Mouse (Mus musculus) spleen, postnatal 10 days (tissue): ENCODE results near the gene Trhr2.

Experiments
- DNase-seq, 2 experiments: peaks; one replicate each; pipeline ENCODE4 v3.0.0; 2021 to 2022; ENCODE audit warnings: low spot score in 2 of 2

The Trhr2 gene

DNA sequence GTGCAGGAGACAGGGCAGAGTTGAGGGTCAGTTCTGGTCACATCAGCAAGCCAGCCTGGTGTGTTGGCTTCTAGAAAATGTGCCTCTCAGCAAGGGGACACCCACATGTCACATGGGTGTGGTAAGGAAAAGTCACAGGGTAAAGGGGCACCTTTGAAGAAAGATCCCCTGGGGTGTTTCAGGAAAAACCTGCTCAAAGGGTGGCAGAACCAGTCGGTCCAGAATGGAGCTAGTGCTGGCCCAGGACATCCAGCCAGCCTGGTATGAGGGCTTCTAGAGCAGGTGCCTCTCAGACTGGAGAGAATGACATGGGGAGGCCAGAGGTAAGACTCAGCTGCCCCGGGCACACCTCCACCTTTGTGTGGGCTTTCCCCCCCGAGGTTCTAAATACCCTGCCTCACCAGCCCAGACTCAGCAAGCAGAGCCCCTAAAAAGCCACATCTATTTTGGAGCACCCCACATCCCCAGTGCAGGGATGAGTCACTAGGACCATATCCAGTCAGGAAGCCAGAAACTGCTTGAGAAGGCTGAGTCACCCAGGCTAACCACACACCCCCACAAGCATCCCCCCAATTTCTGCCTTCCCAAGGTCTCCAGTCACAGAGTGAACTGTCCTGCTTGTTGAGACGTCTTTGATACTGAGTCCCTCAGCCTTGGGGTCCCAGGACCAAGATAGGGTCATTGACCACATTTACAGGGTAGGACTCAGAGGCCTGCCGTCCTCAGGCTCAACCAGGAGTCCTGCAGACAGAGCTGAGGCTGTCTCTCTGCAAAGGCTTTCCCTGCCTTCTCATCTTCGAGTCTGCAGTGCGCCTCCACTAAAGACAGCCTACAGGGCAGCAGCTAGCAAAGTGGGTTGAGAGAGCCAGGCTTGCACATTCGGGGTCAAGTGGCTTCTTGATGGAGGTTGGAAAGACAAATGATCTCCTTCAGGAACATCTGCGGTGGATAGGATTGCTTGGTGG, 4.6 kb downstream of the Trhr2 start:
- no peak for DNase-seq

- no peak for DNase-seq
Observed at GRCm38 (mm10) chr8:122354157-122354556, 6.4 kb downstream of the Trhr2 start.

DNA sequence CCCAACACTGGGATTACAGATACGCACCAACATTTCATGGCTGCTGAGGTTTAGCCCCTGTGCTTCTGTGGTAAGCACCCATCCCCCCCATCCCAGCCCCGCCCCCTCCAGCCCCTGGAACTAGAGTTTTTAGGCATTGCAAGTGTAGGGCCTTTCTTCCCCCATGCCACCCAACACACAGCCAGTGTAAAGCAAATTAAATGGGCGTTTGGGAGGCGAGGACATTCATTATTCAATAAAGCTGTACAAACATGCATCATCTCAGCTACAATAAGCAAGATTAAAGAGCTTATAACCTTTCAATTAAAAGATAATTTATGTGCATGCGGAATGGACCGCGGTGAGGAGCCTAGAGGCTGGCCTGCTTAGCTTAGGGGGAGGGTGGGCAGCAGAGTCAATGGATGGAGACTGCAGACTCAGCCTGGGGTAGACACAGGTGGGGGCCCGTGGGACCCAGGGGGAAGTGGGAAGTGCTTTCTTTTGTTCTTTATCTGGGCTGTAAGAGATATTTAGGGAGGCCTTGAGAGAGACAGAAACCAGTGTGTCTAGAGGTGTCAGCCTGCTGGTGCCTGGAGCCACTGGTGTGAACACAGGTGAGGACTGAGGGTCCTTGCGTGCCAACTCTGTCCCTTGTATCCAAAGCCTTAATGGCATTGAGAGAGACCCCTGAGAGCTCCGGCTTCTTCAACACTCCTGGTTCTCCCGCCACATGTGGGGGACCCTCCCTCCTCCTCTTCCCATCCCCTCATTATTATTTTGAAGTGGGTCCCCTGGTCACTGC, 10.0 kb downstream of the Trhr2 start:
- DNase-seq: no peak

- peak in 1 of 2 experiments; percentile 41 for DNase-seq
Observed at GRCm38 (mm10) chr8:122349357-122350297, 10.9 kb downstream of the Trhr2 start.

DNA sequence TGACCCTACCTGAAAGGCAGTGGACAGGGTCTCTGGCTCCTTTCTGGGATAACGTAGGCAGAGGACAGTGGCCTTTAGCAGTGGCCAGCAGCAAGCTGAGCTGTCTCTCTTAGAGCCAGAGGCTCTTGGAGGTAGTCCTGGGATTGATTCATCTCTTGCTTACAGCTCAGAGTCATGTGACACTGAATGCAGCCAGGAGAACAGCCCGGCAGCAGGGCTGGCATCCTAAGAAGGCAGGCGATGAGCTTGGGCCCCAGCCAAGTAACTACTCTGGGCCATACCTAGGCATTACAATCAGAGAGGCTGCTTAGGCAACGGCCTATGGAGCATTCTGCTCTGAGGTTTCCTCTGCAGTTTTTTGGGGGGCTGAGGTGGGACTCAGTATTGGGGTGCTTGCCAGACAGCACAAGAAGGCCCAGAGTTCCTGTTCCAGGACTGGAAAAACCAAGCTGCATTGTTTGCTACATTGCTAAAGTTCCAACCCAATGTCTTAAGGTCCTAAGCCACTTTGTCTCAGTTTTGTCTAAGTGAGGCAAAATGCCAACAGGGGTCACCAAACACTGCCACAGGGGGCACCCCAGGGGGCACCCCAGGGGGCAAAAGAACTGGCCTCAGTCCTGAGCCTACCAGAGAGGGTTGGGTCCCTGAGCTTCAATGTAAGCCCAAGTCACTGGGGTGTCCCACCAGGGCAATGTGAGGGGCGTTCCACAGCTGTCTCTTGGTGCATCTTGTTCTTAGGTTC, 12.6 kb downstream of the Trhr2 start:
- peak in 1 of 2 experiments; percentile 17 for DNase-seq

DNA sequence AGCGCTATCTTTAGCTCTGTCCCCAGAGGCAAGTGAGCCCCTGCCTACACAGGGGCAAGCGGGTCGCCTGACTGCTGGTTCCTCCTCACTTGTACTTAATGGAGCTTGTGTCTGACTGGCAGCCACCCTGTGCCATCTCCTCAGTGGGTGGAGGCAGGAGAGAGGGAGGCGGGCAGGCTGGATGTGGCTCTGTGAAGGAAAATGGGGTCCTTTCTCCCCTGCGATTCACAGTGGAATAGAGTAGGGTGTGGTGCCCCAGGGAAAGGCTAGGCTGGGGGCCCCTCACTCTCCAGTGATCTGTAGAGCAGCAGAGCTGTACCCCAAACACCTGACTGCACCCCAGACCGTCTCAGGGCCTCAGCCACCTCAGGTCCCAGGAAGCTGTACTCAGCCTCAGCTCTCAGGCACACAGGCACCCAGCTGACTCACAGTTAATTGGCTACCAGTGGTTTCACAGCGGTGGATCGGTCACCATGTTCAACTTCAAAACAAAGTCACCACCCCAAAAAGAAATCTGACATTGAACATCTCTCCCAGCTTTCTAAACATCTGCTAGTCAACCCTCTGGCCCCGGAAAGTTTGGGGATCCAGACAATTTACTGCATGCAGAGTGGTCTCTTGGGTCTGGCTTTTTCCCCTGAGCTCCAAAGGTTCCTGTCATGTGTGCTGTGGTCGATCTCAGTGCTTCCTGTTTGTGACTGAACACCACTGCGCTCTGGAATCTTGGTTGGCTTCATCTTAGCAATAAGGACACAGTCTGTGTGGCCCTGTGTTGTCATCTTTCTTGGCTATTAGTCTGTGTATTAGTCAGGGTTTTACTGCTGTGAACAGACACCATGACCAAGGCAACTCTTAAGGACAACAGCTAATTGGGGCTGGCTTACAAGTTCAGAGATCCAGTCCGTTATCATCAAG, 15.1 kb downstream of the Trhr2 start:
- peak in 1 of 2 experiments; percentile 45 for DNase-seq

DNA sequence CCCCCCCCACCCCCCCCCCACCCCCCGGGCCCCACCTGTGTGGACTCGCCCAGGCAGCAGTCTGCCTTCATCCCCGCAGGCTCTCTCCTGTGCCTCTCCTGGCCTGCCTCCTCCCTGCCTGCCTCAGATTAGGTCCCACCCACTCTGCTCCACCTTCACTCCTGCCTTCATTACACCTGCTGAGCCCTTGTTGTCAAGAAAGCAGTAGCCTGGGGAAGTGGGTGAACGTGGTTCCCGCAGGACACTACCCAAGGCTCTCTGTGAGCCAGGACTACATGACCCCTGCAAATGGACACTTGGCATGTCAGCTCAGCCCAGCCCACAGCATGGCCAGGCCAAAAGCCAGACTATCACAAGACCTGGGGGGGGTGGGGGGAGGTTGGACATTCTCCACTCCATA, 16.3 kb downstream of the Trhr2 start:
- peak in 1 of 2 experiments; percentile 29 for DNase-seq

- DNase-seq: peak in 1 of 2 experiments; percentile 51
Observed at GRCm38 (mm10) chr8:122343758-122344157, 16.8 kb downstream of the Trhr2 start.

- peak in 1 of 2 experiments; percentile 22 for DNase-seq
Observed at GRCm38 (mm10) chr8:122343341-122343740, 17.2 kb downstream of the Trhr2 start.

GRCm38 (mm10) chr8:122342806-122343209, 17.7 kb downstream of the Trhr2 start:
- peak in 1 of 2 experiments; percentile 41 for DNase-seq

DNA sequence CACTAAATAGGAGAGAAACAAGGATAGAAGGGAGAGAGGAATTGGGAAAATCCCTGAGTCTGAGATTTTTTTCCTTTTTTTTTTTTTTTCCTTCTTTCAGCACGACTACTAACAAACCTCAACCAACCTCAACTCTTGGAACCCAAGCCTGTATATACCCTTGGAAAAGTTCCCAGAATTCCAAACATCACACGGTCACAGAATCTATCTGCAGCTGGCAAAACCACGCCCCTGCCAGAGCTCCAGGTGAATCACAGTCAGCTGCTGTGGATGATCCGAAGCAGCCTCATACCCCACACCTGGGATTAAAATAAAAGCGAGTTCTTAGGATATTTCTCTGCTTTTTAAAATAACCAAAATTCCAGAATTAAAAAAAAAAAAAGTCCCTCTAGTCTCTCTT, 18.2 kb downstream of the Trhr2 start:
- no peak for DNase-seq

DNA sequence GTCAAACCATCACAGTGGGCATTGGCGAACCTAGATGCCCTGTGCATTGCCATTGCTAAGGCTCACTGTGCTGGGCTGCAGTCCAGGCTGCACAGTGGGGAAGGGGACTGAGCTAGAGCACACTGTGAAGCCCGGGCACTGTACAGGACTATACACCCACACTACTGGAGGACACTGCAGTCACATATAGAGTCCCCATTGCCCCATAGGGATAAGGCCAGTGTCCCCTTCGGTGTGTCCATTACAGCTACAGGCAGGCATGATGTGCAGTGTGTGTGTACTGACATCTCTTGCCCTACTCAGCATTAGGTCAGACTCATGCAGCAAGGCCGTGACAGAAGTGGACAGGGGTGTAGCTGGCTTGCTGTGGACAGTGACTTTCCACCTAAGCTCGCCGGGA, 18.8 kb downstream of the Trhr2 start:
- peak in 1 of 2 experiments; percentile 15 for DNase-seq

DNA sequence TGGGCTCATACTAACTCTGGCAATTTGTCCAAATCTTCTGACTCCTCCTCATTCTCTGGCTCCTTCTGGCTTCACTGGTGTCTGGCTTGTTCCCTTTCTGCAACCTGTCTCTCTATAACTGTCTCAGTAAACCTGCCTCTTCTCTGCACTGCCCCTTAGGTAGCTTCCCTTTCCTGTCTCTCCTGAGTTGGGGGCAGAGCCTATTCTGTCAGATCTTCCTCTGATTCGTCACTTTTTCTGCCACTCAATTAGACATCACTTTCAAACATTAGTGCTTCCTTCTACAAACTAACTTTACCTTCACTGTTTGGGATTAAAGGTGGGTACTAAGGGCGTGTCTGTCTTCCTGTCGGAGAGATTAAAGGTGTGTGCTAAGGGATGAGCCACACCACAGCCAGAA, 19.8 kb downstream of the Trhr2 start:
- DNase-seq: no peak

DNA sequence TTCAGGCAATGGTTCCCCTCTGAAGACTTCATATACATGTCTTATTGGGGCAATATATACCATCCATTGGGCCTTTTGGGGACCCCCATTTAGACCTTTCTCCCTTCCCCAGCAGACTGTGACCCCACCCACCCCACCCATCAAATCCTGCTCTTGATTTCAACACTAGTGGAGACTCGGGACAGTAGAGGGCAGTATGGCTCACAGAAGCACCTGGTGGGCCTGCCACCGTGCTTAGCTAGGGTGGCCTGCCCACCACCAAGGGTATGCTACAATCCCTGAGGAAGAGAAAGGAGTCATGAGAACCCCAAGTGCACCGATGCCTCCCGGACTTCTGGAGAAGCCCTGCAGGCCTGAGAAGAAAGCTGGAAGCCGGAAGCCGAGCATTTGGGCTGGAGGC, 21.7 kb downstream of the Trhr2 start:
- peak in 1 of 2 experiments; percentile 34 for DNase-seq

GRCm38 (mm10) chr8:122336251-122336910, 24.2 kb downstream of the Trhr2 start:
- peak in 1 of 2 experiments; percentile 27 for DNase-seq

DNA sequence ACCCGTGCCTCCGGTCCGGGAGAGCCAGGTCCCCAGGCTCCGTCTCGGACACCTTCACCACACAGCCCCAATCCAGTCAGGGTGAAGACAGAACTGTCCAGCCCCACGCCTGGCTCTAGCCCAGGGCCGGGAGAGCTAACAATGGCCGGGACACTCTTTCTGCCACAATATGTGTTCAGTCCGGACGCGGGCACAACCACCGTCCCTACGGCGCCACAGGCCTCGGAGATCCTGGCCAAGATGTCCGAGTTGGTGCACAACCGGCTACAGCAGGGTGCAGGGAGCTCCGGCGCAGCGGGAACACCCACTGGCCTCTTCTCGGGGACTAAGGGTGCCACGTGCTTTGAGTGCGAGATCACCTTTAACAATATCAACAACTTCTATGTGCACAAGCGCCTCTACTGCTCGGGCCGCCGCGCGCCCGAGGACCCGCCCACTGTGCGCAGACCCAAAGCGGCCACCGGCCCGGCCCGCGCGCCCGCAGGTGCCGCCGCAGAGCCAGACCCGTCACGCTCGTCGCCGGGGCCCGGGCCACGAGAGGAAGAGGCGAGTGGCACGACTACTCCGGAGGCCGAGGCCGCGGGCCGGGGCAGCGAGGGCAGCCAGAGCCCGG, 24.8 kb downstream of the Trhr2 start:
- peak in 1 of 2 experiments; percentile 20 for DNase-seq

- DNase-seq: peak in 1 of 2 experiments; percentile 15
Observed at GRCm38 (mm10) chr8:122334791-122335490, 25.6 kb downstream of the Trhr2 start.

DNA sequence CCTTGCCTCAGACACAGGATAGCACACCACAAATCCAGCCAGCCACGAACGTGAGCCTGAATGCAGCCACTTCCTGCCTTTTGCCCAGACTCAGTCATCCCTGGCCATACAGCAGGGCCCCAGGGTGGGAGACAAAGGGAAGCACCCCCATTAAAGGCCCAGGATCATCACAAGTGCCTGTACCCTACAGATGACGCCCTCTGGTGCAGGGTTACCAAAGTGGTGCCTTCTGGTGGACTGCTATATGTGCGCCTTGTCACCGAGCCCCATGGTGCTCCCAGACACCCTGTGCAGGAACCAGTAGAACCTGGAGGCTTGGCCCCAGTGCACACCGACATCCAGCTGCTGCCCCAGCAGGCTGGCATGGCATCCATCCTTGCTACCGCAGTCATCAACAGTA, 27.0 kb downstream of the Trhr2 start:
- DNase-seq: peak in 1 of 2 experiments; percentile 14
